Mouse (Mus musculus): ENCODE results near the gene Lca5l.

DNA sequence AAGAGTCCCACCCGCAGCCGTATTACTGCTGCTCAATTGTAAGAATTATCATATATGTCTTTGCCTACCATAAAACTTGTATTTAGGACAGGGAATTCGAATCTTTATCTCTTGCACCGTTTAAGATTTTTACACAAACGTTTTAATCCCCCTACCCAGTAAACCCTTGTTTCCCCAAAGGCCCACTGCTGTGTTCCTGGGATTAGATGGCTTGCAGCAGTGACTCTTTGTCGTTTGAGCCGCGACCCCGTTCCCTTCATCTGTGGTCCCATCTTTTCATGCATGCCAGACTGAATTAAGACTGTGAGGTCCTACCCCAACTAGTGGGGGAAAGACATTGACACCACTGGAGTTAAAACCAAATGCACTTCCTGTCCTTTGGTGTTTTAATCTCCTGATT is 63.6 kb downstream of the Lca5l start:
- TF ChIP-seq CTCF (IDR thresholded peaks at IDR 0.05; ENCODE audit: extremely low read depth, insufficient read length, insufficient replicate concordance, low read depth, low read length) = no peak
- TF ChIP-seq POLR2A (IDR thresholded peaks at IDR 0.05; ENCODE audit: low read depth, low read length) = no peak
